Mouse (Mus musculus) liver, adult (tissue): ENCODE results near the gene Adam15.

ENCODE experiments used
- GATA4 ChIP-seq: IDR thresholded peaks from 2 replicates; pipeline ENCODE4 v1.6.1; 2014; ENCODE audit warnings: mild to moderate bottlenecking, low read length; ENCODE audit not compliant: insufficient replicate concordance

Adam15 gene

DNA sequence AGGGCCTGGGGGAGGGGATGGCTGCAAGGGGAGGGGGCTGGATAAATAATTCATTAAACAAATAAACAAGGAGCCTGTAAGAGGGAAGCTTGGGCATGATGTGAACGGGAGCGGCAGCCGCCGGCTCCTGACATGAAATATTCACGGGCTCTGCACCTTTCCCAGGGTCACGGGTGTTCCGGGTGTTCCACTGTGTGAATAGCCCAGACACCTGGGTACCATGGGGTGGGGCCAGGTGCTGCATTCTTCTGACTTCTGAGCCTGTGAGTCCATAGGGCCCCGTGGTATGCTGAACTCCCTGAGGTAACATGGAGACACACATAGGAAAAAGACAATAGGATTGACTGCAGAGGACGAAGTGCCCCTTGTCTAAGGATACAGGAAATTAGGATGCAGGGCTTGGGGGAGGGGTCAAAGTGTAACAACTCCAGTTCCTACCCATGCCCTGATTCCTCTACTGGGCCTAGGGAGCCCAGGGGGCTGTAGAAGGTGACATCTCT lies 22.4 kb downstream of the Adam15 start:
- TF ChIP-seq GATA4 = no peak

DNA sequence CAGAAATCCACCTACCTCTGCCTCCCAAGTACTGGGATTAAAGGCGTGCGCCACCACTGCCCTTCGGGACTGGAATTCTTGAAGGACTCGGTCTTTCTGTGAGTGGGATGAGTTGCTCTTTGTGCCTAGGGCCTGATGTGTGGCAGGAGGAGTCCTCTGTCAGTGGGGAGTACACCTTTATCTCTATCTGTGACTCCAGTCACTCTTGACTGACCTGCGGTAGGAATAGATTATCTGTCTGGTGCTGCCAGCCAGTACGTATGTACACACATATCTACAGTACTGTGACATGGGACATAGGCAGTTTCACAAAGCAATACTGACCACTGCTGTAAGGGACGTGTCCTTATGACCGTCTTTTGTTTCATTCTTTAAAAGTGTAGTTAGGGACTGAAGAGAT lies 23.9 kb downstream of the Adam15 start:
- TF ChIP-seq GATA4 = no peak

DNA sequence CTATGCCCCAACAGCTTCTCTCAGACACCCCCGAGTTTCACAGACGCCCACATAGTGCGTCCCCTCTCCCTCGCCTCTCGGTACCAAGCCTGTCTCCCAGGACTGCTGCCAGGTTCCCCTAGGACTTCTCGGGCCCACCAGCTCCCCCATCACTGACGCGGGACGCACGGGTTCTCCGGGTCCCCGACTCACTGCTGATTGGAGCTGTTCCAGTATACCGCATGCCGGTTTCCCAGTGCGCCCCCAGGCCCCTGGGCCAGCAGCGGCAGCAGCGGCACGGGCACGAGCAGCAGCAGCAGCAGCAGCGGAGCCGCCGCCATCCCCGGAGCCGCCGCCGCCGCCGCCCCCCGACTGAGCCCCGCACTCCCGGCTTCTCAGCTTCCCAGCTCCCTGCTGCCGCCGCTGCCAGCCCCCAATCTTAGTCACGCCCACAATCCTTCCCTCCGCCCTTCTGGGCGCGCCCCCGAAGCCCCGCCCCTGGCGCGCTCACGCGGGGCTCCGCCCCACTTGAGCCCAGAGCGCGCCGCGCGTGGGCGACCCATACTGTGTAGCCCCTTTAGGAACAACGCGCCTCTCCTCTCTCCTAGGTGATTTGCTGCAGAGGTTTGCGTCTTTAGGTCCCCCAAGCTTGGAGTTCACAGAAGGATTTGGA lies 27.2 kb downstream of the Adam15 start, which contains the start of gene Efna3:
TSS of gene Efna3 (minus strand) at position 452 of the 652 bp plus-strand sequence.
- TF ChIP-seq GATA4 = no peak

DNA sequence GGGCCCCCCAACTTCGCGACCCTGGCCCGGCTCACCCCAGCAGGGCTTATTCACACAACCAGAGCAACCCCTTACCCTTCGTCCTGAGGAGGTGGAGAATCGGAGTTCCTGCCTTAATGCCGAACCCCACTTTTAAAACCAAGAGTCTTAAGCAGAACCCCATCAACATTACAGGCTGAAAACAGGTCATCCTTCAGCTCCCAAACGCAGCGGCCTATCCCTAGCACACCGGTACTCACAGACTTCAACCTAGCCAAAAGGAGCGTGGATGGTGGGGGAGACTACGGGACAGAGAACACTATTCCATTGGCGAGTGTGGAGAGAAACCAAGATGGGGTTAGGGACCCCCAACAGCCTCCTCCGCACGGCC lies 27.7 kb downstream of the Adam15 start:
- TF ChIP-seq GATA4 = no peak

DNA sequence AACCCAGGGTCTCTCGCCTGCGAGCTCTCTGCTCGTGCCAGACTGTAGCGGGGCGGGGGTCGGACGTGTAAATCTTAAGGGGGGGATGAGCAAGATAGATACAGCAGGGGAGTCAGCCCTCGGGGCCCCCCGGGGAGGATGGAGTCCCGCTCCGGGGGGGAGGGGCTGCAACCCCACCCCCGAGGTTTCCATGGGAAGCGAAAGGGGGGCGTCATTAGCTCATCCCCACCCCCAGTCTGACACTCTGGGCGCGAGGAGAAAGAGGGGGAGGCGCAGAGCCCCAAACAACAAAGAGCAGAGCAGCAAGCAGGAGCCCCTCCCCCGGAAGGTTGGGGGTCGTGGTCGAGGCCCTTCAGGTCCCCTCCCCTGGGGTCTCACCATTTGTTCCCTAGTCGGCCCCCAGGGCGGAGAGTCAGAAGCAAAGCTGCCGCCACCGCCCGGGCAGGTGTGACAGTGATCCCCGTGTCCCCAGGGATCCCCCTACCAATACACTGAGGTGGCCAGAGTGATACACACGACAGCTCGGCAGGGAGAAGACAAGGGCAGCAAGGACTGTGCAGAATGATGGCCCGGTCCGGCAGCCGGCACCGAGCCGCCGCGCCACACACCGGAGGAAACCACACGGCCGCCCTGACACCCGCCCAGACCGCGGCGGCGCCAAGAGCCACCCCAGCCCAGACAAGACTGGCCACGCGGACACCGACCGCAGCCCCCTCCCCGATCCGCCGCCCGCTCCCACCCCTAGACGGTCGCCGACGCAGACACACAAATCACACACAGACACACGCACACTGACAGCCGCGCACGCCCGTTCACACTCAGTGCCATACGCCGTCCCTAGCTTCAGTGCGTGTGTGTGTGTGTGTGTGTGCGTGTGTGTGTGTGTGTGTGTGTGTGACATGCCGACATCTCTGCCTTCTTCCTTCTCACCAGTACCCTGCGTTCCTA lies 28.3 kb downstream of the Adam15 start:
- TF ChIP-seq GATA4 = no peak

DNA sequence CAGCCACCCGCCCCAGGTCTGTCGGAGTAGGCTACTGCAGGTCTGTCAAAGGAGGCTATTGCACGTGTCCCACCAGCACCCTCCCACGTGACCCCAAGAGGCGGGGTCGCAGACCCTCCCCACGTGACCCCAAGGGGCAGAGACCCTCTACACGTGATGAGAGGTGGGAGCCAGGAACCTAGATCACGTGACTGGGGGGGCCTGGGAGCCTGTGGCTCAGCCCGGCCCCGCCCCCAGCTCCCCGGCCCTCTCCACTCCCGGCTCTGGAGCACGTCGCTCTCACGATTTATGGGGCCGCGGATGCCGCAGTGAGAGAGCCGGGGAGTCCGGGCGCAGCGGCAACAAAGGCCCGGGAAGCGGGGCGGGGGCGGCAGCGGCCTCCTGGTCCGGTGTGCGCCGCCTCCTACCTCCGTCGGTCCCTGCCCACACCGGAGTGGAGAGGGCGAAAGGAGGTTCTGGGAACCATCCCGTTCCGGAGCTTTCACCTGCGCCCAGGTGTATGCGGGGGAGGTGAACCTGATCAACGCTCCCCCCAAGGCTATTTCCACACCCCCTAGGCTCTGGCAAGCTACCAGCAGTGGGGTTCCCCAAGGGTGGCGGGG lies 29.1 kb downstream of the Adam15 start:
- TF ChIP-seq GATA4 = no peak

DNA sequence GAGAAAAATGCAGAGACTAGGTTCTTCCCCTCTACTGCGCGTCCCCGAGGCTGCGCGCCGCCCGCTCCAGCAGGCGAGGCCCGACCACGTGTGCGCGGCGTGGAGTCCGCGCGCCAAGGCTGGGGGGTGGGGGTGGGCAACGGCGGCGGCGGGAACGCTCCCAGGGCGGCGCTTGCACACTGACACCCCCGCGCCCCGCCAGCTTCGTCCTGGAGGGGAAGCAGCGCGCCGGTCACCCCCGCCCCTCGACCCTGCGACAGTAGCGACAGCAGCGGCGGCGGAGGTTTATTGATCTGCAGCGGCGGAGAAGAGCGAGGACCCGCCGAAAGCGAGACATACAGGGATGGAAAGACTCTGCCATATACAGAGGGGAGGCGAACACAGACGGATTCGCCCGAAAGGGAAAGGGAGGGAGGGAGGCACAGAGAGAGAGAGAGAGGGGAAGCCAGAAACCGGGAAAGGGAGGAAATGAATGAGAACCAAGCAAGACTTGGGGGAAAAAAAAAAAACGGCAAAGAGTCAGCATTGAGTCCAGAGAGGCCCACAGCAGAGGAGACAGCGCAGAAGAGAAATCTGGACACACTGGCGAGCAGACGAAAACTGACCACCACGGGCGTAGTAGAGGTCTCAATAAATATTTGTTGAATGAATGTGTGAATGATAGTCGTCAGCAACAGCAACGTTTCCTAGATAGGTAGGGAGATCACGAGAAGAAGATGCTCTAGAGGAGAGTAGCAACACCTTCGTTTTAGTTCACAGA lies 30.0 kb downstream of the Adam15 start:
- TF ChIP-seq GATA4 = no peak

DNA sequence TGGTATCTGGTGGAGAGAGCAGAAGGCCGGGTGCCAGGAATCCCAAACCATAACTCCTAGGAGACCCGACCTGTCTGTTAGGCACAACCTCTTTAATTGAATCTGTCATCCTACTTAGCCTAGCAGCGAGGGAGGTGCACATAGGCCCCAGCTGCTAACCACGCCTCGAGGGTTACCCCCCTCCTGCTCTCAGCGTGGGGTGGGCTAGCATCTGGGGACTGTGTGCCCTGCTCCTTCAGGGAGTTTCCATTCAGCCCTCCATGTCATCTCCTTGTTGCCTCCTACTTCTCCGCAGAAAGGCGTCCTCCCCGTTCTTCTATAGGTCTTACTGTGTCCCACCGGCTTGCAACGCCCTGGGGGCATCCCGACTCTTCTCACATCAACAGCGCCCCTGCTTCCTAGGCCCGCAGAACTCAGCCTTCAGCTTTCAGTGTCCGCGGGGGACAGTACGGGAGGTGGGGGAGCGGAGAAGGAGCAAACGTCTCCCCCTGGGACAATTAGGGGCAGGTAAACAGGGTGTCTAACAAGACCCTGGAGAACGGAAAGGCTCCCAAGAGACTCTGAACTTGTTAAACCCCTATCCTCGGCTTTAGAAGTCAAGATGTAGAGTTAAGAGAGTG lies 30.7 kb downstream of the Adam15 start:
- TF ChIP-seq GATA4 = no peak

DNA sequence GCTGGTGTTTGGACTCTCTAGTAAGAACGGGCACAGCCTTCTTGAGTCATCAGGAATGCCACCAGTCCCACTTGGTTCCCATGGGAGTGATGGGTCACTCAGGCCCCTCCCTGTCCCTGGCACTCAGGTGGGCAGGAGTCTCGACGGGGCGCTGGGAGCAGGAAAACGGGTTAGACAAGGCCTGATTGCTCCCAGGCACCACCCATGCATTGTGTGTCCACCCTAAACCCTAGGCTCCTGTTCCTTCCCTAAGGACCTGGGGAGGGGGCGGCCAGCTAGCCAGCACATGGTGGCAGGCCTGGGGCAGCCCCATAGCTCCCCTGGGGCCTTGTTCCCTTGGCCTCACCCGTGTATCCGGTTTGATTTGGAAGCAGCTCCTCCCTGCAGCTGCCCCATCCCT lies 31.5 kb downstream of the Adam15 start:
- no peak for TF ChIP-seq GATA4

DNA sequence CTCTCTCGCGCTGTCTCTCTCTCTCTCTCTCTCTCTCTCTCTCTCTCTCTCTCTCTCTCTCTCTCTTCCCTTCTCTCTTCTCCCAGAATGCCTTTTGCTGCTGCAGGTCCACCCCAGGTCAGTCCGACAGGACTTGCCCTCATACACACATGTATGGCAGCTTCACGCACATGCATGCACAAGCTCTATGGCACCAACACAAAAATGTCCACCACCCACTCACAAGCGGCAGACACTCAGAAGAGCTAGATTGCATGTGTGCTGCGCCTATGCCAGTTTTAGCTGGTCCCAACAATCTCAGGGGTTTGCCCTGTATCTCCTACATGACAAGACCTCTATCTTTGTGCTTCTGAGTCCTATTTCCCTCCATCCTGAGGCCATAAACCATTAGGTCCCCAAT lies 32.5 kb downstream of the Adam15 start:
- TF ChIP-seq GATA4 = no peak

DNA sequence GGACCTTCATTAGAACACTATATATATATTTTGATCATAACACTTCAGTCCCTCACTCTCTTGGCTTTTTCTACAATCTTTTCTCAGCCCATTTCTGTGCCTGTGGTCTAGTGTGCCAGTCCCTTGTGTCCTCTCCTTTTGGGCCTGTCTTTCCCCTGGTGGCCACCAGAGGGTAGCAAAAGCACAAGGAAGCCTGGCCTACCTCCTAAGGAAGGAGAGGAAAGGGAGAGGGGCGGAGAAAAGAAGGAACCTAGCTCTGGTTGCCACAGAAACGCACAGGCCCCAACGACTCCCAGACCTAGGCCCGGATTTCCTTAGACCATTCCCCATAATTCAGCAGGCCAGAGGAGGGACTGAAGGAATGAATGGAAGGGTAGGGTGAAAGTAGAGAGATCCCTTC lies 33.0 kb downstream of the Adam15 start:
- TF ChIP-seq GATA4 = no peak

DNA sequence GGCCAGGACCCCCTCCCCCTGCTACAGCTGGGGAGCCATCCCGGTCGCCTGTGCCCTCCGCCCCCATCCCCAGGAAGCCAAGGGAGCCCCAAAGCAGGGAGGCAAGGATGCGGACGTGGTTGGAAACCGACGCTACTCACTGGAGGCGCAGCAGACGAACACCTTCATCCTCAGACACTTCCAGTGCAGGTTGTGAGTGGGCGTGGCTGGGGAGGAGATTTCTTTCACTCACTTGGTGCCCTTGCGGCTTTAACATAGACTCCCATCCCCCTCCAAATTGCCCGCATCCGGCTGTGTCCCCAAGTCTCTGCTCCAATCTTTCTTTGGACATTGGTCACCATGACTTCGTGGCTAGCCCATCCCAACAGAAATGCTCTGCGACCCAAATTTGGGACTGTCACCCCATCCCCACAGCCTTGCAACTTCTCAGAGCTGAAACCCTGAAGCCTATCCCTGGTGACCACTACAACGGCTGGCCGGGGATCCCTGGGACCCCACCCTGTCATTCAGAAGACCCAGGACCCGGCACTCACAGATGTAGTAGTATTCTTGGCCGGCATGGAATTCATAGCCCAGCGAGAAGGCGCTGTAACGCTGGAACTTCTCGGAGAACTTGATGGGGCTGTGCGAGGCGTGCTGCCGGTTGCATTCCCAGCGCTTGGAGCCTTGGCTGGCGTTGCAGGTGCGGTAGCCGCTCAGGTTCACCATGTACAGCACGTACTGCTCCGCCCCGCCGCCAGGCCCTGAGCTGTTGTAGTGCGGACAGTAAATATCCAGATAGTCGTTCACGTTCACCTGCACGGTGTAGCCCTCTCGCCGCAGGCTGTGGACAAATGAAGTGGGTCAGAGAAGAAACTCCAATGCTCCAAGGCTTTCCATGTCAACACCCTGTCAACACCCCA lies 33.6 kb downstream of the Adam15 start:
- no peak for TF ChIP-seq GATA4

DNA sequence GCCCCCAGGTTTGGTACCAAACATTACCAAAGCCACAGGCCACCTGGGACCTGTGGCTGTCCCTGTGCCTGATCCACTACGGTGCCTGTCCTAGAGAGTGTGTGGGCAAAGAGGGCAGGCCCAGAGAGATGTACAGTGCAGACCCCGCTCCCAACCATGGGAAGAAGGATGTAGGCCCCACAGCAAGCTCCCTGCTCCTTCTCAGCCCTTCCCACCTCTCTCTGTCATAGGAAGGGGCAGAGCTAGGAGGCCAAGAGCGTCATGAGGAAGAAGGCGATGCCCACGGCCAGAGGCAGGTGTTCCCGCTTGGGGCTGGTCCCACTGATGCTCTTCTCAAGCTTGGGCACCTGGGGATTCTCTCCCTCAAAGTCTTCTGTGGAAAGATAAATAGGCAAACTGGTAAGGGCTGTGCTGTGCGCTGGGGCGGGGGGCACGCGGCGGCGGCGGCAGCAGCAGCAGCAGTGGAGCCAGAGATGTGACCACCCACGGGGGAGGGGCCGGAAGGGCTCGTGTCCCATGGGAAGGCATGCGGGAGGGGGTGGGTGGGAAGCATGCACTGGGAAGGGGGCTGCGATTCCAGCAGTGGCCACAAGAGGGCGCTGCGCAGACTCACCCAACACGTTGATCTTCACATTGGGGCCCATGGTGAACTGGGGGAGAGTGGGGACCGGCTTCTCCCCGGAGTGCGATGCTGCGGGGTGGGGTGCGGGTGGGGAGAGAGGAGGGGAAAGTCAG lies 34.4 kb downstream of the Adam15 start:
- TF ChIP-seq GATA4 = no peak
